Mouse (Mus musculus) layer of hippocampus, adult 9-10 months (tissue): Measurements from ENCODE around the gene Acy3.
"Not testable (repeated sequence)": the region's sequence is repeated elsewhere in the genome, so short reads cannot be mapped to it uniquely, and the experiment has no call there.

Source experiments
- DNase-seq: peaks from one replicate; pipeline ENCODE4 v3.0.0; 2022; ENCODE audit warnings: low spot score

Acy3 gene

GRCm38 (mm10) chr19:3974608-3975007 lies 11.8 kb upstream of the Acy3 start:
- not testable (repeated sequence) for DNase-seq

- DNase-seq, result no peak
Measured at GRCm38 (mm10) chr19:3975866-3976265, 10.5 kb upstream of the Acy3 start.

- peak; percentile 85 for DNase-seq
Measured at GRCm38 (mm10) chr19:3980309-3980708, 6.1 kb upstream of the Acy3 start.

GRCm38 (mm10) chr19:3980917-3981316 lies 5.5 kb upstream of the Acy3 start:
- DNase-seq, result no peak

- no peak for DNase-seq
Measured at GRCm38 (mm10) chr19:3983527-3984200, 2.7 kb upstream of the Acy3 start.

DNA sequence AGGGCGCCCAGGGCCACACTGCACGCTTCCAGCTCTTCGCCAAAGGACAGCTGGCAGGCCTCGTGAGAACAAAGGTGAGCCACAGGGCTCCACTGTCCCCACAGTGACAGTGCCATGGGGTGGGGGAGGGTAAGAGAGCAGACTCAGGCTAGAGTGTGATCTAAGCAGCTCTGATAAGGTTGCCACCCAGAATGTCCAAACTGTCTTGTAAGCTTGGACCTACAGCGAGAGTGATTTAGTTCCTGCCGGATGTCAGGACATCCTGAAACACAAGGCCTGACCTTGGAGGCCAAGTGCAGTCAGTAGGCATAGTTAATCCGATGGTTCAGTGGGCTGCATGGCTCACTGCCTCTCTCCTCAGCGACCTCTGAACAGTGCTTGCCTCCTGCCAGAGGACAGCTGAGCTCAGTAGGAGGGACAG lies 1.1 kb upstream of the Acy3 start:
- DNase-seq, result no peak

DNA sequence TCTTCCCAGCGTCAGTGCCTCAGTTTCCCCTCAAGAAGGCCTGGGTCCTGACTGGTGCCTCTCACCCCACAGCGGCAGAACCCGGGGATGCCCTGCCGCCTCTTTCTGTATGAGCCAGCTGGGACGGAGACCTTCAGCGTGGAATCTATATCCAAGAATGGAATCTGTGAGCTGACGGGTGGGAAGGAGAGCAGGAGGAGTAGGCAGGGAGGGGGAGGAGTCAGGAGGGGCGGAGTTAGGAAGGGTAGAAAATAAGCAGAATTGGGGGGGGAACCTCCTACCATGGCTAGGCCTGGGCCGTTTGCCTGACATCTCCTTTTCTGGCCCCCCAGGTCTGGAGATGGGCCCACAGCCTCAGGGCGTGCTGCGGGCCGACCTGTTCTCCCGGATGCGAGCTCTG lies 1.7 kb downstream of the Acy3 start:
- DNase-seq, result no peak

GRCm38 (mm10) chr19:3988750-3989149 lies 2.4 kb downstream of the Acy3 start:
- DNase-seq, result no peak

DNA sequence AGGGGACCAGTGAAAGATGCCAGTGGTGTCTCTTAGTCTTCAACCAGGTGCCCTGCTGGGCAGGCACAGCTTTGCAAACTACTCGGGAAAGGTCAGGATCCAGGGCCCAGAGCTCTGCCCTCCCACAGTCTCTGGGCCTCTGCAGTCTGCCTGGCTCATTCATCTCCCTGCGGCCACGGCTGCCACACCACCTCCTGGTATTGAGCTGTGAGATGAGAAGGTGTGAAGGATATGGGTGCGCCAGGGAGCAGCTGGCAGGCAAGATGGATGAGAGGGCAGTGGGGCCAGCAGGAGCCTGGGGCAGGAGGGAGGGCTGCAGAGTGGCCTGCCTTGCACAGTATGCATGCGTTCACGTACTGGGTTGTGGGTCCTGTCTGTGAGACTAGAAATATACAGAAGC lies 4.4 kb downstream of the Acy3 start:
- no peak for DNase-seq

DNA sequence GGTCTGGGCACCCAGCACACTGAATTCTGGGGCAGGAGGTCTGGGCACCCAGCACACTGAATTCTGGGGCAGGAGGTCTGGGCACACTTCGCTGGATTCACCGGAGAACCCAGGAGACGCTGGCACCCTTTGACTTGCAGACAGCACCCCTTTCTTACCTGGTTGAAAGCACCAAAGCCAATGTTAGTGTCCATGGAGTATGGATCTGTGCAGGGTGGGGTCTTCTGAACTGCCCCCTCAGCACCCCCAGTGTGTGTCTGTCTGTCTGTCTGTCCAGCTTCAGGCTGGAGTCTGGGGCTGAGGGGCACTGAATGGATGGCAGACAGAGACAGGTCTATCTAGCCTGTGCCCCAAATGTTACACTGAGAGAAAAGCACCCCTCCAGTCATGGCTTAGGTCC lies 5.2 kb downstream of the Acy3 start:
- DNase-seq, result no peak

- DNase-seq, result no peak
Measured at GRCm38 (mm10) chr19:3991966-3992365, 5.6 kb downstream of the Acy3 start.

DNA sequence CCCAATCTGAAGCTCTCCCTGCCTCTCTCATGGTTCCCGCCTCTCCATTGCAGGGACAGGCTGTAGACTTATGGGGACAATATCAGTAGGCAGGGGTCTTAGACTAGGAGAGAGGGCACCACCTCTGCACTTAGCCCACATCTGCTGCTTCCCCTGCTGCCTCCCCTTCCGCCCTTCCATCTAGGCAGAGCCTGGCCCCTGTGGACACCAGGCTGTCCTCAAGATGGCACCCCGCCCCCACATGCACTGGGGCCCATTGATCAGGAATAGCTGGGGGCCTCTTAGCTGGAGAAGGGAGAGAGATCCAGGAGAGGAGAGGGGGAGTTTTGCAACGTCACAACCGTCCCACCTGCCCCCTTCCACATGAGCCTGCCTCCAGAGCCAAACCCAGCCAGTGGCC lies 6.0 kb downstream of the Acy3 start, which contains the start of gene Tbx10:
TSS of gene Tbx10 (plus strand) at position 337 of the 400 bp plus-strand sequence.
- DNase-seq, result no peak

DNA sequence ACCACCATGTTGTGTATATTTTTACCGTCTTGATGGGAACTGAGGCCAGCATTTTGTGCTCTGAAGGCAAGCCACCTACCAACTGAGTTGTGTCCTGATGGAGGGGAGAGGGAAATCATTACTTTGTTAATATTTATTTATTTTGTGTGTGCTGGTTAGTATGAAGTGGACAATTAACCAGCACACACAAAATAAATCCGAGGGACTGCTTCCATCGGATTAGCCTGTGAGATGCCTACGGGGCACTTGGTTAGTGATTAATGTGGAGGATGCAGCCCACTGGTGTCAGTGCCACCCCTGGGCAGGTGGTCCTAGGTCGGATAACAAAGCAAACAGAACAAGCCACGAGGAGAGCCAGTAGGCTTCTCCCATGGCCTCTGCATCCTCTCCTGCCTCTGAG lies 8.6 kb downstream of the Acy3 start:
- no peak for DNase-seq

GRCm38 (mm10) chr19:3995505-3995904 lies 9.1 kb downstream of the Acy3 start:
- DNase-seq, result no peak

DNA sequence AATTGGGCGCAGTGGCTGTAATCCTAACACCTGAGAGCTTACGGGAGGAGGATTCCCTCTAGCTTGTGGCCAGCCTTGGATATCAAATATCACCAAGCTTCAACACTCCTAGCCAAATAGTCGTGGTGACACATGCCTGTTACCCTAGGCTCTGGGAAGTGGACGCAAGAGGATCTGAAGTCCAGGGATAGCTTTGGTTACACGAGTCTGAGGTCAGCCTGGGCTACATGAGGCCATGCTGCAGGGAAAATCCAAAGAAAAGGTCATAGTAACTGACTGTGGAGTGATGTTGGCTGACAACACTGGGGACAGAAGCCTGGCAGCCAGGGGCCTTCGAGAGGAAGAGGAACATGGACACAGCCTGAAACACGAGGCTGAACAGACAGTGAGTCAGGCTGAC lies 9.7 kb downstream of the Acy3 start:
- no peak for DNase-seq

- no peak for DNase-seq
Measured at GRCm38 (mm10) chr19:3996747-3997146, 10.4 kb downstream of the Acy3 start.

- DNase-seq, result no peak
Measured at GRCm38 (mm10) chr19:3997231-3997630, 10.9 kb downstream of the Acy3 start.

DNA sequence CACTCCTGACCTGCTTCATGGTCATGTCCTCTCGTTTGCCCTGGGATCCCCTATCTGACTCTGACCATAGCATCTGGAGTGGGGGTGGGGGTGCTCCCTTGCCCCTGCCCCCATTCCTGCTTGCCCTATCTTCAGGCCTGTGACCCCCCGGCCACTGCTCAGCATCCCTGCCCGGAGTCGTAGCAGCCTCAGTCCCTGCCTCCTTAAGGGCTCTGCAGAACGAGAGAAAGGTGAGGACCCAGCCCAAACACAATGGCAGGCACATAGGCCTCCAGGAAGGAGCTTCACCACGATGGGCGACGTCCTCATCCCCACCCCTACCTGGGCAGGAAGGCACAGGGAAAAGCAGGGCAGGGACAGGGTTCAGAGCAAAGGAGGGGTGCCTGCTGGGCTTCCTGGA lies 12.0 kb downstream of the Acy3 start:
- no peak for DNase-seq

GRCm38 (mm10) chr19:3999121-3999730 lies 12.9 kb downstream of the Acy3 start:
- DNase-seq, result no peak

DNA sequence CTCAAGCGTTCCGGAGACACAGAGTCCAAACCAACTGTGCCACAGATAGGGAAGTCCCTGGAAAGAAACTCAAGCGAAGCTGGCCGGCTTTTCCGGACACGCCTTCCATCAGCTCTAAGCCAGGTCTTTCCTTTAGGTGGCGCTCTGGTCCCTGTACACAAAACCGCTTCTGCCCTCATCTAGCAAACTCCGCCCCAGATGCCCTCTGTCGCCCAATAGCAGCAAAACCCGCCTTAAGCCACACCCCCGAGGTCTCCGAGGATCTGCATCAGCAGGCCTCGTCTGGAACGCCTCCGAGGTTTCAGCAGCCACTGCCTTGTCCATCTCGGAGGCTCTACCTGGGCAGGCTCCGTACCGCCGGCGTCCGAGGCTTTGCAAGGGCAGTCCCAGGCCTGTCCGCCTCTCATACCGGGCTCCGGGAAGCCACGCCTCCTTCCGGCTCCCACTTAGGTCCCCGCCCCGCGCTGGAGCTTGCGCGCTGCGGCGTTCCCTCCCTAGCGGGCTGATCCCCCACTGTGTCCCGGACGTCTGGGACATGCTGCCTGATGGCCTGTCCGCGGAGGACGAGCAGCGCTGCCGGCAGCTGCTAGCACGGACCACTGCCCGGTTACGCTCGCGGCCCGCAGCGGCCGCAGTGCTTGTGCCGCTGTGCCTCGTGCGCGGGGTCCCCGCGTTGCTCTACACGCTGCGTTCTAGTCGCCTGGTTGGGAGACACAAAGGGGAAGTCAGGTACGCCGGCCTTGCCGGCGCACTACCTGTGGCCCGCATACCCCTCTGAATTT lies 13.9 kb downstream of the Acy3 start, which contains the start of the genes Nudt8 and Gm49405:
TSS of gene Nudt8 (plus strand) at position 462 of the 782 bp plus-strand sequence.
TSS of gene Gm49405 (plus strand) at position 508 of the 782 bp plus-strand sequence.
- DNase-seq, result peak; percentile 98

DNA sequence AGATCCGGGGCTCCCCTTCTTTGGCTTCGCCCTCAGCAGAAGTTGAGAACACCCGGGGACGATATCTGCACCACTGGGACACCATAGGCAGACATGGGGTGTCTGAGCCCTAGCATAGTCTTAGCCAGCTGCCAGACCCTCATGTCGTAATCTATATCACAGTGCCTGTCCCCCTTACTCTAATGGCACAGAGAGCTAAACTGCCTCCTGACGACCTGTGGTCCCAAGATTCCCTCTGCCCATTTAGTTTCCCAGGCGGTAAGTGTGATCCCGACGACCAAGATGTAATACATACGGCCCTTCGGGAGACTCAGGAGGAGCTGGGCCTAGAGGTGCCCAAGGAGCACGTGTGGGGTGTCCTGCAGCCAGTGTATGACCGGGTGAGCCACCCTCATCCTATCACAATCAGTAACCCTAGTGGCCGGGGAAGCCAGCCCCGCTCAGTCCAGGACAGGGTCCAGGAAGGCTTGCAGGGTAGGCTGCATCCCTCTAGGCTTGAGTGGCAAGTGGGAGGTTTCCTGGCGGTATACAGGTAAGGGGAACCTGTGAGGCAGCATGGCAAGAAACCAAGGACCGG lies 14.7 kb downstream of the Acy3 start:
- DNase-seq, result no peak

- no peak for DNase-seq
Measured at GRCm38 (mm10) chr19:4001752-4002151, 15.4 kb downstream of the Acy3 start.

- DNase-seq, result no peak
Measured at GRCm38 (mm10) chr19:4003112-4003511, 16.7 kb downstream of the Acy3 start, which contains the start of gene Doc2g. TSS of gene Doc2g (plus strand) at chr19:4003313.
